ENCODE assay signal across 9 mouse cellular contexts in the genomic region with DNA sequence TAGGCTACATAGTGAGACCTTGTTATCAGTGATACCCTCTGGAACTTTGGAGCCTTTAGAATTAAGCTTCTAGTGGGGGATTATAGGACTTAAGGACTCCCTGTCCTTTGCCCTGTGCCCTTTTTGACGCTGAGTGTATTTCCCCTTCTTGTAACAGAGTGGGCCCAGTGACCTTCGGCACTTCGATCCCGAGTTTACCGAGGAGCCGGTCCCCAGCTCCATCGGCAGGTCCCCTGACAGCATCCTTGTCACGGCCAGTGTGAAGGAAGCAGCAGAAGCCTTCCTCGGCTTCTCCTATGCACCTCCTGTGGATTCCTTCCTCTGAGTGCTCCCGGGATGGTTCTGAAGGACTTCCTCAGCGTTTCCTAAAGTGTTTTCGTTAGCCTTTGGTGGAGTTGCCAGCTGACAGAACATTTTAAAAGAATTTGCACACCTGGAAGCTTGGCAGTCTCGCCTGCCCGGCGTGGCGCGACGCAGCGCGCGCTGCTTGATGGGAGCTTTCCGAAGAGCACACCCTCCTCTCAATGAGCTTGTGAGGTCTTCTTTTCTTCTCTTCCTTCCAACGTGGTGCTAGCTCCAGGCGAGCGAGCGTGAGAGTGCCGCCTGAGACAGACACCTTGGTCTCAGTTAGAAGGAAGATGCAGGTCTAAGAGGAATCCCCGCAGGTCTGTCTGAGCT.
DNase-seq lines count a peak whose midpoint lies in the region; ATAC-seq lines count a peak whose summit lies in the region.
"Had no signal": no experiment of that assay in that cellular context is flagged by ENCODE, and none has a peak within 500 bp of the region (broad histone marks: within the 10 kb centered on the region; RNA-seq: fewer than 3 reads in every experiment).

No protein-coding gene starts in this region.

- H3K4me3 ChIP-seq in limb, embryonic 12.5 days (replicated peaks): peak overlapping the region; percentile 21
- no peak overlapping the region for H3K4me3 ChIP-seq in forebrain, embryonic 15.5 days

- WGBS in limb, embryonic 12.5 days: 87% methylated on average over 28 of the region's 28 CpGs
- WGBS in forebrain, embryonic 15.5 days: 81% methylated on average over 28 of the region's 28 CpGs

- peak; percentile 88 for DNase-seq in heart, adult 11 months
- DNase-seq in heart, postnatal 14 days: no peak
- peak; percentile 27 for DNase-seq in right cerebral cortex, postnatal 25 days
- DNase-seq in right cerebral cortex, postnatal 10 days (ENCODE audit: low spot score in 2 of 2): no peak
- DNase-seq in thymus, postnatal 10 days (ENCODE audit: low spot score in 2 of 2): no peak

- intact Hi-C loops in heart, postnatal 14 days (cut with DNase I): no loop called here

- H3K27me3 ChIP-seq in limb, embryonic 12.5 days: no peaks in the 10 kb centered on the region
- H3K27me3 ChIP-seq in forebrain, embryonic 15.5 days: no peaks in the 10 kb centered on the region
- H3K27me3 ChIP-seq: CH12.LX had no signal

- no peak overlapping the region for H3K9ac ChIP-seq in limb, embryonic 12.5 days (replicated peaks)
- H3K9ac ChIP-seq in forebrain, embryonic 15.5 days (replicated peaks): no peak overlapping the region

- peaks cover 5% of the 10 kb centered on the region; the same call in 1 of the 2 replicates for H3K9me3 ChIP-seq in limb, embryonic 12.5 days
- H3K9me3 ChIP-seq in forebrain, embryonic 15.5 days: no peaks in the 10 kb centered on the region

- peaks cover 29% of the 10 kb centered on the region for H3K36me3 ChIP-seq in limb, embryonic 12.5 days
- 0 out of 2 replicates have a peak, but pooled peaks cover 7% of the 10 kb centered on the region for H3K36me3 ChIP-seq in forebrain, embryonic 15.5 days

- no peak for ATAC-seq in limb, embryonic 12.5 days (ENCODE audit: insufficient number of reproducible peaks, insufficient read depth, low FRiP score, low TSS enrichment, low read depth)
- no peak for ATAC-seq in monocyte, adult 5-6 weeks (replicated peaks; ENCODE audit: insufficient number of reproducible peaks, low FRiP score, low TSS enrichment, poor library complexity, severe bottlenecking)
- no peak for ATAC-seq in forebrain, embryonic 15.5 days (replicated peaks)

- no peak overlapping the region for H3K27ac ChIP-seq in limb, embryonic 12.5 days
- H3K27ac ChIP-seq in forebrain, embryonic 15.5 days (replicated peaks): no peak overlapping the region

- H3K4me2 ChIP-seq in limb, embryonic 12.5 days: peak overlapping the region; percentile 82
- H3K4me2 ChIP-seq in forebrain, embryonic 15.5 days (replicated peaks): no peak overlapping the region

- peaks cover 15% of the 10 kb centered on the region; the same call in 1 of the 2 replicates for H3K4me1 ChIP-seq in limb, embryonic 12.5 days (replicated peaks)
- peaks cover 11% of the 10 kb centered on the region for H3K4me1 ChIP-seq in forebrain, embryonic 15.5 days

Comparison
In these comparisons a context has a peak if more than half of its experiments do, and no peak if none do; other contexts are left out.
1. DNase-seq: peak in heart, adult 11 months (single experiment) and right cerebral cortex, postnatal 25 days (single experiment); none in heart, postnatal 14 days (0 of 2), right cerebral cortex, postnatal 10 days (0 of 2) and thymus, postnatal 10 days (0 of 2).